Mouse (Mus musculus) yolk sac, embryonic 10.5 days (tissue): ENCODE measurements around the gene Ctu1.
A peak's percentile ranks its signal among the peaks of the same experiment; 100 is the strongest.
"Not testable (repeated sequence)": the region's sequence is repeated elsewhere in the genome, so short reads cannot be mapped to it uniquely, and the experiment has no call there.

Experiments used
- DNase-seq: peaks from one replicate; pipeline ENCODE4 v3.0.0-alpha.2; 2017; ENCODE audit warnings: low spot score

The Ctu1 gene

DNA sequence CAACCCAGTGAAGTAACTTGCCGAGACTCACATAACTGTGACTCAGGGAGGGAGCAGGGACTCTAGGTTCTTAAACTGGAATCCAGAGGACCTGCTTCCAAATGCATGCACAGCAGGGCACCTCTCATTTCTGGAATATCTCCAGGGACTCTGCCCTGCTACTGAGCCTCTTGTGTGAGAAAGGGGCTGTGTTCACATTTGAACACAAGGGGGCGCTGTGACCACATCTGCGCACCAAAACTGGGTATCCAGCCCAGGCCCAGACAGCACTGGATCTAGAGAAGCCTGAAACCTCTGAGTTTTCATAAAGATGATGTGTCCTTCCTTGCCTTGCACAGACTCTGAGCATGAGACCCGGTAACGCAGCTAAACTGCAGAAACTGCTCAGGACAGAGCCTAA is 9.1 kb downstream of the Ctu1 start:
- peak; percentile 15 for DNase-seq

DNA sequence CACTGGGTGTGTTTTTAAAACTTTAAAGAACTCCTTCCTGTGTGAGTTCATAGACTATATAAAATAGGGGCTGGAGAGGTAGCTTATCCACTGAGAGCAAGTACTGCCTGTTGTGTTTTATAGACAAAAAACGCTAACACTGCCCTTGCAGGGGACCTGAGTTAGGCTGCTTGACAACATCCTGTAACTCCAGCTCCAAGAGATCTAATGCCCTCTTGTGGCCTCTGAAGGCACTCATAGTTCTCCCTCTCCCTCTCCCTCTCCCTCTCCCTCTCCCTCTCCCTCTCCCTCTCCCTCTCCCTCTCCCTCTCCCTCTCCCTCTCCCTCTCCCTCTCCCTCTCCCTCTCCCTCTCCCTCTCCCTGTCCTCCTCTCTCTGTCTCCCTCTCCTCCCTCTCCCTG is 10.7 kb downstream of the Ctu1 start:
- not testable (repeated sequence) for DNase-seq

DNA sequence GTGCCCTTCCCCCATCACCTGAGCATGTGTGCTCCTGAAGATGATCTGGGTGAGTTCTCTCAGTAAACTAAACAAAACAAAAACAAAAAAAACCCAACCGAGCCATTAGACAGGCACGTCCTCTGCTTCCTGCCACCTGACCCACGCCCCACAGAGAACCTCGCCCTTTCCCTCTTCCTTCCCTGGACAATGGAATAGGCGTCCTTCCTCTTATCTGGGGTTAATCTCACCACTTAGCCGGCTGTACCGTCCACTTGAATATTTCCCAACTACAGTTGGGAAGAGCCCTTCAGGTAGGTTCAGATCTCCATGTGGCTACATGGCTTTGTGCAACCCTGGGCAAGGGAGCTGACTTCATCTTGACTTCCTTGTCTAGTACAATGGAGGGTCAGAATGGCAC is 13.3 kb downstream of the Ctu1 start:
- no peak for DNase-seq

DNA sequence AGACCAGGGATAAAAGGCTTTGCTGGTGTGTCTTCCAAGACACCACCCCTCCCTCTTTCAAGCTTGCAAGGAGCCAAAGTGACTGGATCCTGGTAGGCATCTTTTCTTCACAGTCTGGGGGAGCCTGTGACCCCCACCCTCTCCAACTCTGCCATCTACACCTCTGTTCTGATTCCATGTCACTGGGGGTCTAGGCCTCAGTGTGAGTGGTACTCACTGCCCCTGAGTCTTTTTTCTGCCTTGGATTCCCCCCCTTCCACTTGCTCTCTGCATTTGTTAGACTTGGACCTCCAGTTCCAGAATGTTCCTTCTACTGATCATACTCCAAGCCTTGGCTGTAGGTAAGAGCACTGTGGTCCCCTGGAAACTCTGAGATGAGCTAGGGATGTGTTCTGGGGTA is 18.3 kb downstream of the Ctu1 start, which contains the start of gene Klk14:
TSS of gene Klk14 (plus strand) at position 301 of the 400 bp plus-strand sequence.
- no peak for DNase-seq

DNA sequence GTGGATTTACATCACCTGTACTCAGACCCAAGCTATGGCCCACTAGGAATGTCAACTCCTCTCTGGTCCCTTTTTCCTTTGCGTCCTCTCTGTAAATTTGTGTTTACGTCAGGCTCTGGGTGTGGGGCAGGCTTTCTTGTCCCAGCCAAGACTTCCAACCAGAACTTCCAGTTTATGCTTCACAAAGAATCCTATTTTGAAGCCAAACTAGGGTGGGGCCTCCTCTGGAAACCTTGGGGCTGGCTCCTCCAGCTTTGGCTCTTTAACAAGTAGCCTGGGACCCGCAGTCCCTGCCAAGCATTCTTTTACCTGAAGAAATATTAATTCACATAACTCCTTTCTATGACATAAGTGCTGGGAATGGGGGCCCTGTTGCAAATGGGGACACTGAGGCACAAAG is 38.2 kb downstream of the Ctu1 start:
- DNase-seq: no peak

DNA sequence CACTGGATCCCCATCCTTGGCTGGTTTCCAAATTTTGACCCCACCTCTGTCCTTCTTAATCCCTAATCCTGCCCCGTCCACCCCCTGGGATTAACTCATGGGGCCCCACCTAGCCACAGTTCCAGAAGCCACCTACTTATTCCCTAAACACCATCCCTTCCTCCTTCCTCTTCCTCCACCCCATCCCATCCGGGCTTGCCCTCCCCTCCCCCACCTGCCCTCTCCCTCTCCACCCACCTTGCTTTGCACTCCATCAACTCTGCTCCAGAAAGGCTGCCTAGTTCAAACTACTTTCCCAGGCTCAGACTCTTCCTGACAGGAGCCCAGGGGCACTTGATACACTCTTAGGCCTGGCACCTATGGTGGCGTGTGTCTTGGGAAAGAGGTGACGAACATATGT is 40.5 kb downstream of the Ctu1 start, which contains the start of gene Klk13:
TSS of gene Klk13 (plus strand) at position 301 of the 400 bp plus-strand sequence.
- DNase-seq: no peak

DNA sequence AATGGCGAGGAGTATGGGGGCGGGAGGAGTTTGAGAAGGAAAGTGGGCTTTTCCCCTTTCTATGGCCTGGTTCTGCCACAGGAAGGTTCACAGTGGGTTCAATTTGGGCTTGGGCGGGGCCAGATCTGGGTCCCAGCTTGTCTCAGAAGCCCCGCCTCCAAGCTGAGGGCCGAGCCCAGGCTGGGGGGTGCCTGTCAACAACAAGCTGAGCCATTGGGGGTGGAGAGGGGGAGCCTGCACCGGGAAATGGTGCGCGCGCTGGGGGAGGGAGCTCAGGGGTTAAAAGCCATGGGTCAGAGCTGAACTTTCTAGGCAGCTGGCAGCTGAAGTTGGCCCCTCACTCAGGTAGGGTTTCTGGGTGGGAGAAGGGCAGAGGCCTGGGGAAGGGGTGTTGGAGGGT is 41.1 kb downstream of the Ctu1 start:
- DNase-seq: no peak

DNA sequence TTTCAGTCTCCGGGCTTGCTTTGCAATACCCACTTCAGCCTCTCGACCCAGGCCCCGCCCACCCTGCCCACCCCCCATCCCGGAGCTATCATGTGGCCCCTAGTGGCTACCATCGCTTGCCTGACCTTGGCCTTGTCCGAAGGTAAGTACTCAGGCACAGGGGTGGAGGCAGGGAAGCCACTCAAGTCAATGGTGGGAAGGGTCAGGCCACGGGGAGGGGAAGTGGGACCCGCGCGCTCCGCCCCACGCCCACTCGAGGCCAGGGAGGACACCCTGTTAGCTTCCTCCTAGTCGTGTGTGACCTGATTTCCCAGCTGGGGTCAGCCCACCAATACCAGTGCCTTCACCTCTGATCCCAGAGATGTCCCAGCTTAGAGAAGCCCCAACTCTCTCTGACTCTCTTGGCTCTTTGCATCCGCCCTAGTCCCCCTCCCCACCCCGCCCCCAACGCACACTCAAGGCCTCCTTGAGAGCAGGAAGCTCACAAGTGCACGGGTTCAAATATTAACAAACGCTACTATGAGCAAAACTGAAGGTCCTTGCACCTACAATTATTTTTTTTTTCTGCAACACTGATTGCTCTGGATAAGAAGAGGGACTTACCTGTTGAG is 42.0 kb downstream of the Ctu1 start:
- DNase-seq: no peak
